Mouse (Mus musculus): ENCODE measurements around the gene Pnldc1. TPM values are rescaled to one million over a fixed set of nuclear protein-coding genes. Genes with fewer than 3 reads are reported as not detected.

Pnldc1 gene
- polyA plus RNA-seq, 1 experiment, result 1.8 TPM

DNA sequence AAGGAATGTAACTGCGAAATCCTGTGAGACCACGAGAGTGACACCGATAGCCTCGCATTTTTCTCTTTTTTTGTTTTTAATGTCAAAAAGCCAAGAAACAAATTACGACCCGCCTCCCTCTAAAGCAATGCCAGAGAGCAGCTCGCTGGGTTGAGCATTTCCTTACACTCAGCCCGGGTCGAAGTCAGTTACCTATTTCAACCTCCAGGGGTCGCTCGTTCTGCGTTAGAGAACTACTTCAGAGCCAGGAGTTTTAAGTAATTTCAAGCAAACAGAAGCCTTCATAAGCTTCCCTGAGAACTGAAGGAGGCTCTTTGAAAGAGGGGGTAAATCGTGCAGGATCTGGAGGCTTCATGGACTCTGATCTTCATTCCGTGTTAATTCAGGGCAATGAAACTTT lies 29.9 kb downstream of the Pnldc1 start:
- TF ChIP-seq POLR2A (IDR thresholded peaks at IDR 0.05; ENCODE audit: control insufficient read depth, extremely low read depth, insufficient read depth, low read length, poor library complexity) (no peak), CTCF (IDR thresholded peaks at IDR 0.05; ENCODE audit: borderline replicate concordance, control insufficient read depth, extremely low read depth, insufficient read depth, low read length, poor library complexity) (no peak)
- H3K36me3 ChIP-seq (ENCODE audit: control insufficient read depth, insufficient read depth, low read length), result no peaks in the 10 kb centered on the region
- H3K4me1 ChIP-seq (replicated peaks; ENCODE audit: control insufficient read depth, insufficient read depth, low read length), result peaks cover 5% of the 10 kb centered on the region; the same call in 1 of the 2 replicates
- DNase-seq, result peak; percentile 83
- no peak overlapping the region for H3K27ac ChIP-seq (ENCODE audit: control insufficient read depth, insufficient read depth, low read length)
- H3K27me3 ChIP-seq (ENCODE audit: control insufficient read depth, insufficient read depth, low read length), result no peaks in the 10 kb centered on the region
- WGBS, result 4% methylated on average over 14 of the region's 14 CpGs
- H3K4me3 ChIP-seq (ENCODE audit: control insufficient read depth, insufficient read depth, low read length), result no peak overlapping the region

DNA sequence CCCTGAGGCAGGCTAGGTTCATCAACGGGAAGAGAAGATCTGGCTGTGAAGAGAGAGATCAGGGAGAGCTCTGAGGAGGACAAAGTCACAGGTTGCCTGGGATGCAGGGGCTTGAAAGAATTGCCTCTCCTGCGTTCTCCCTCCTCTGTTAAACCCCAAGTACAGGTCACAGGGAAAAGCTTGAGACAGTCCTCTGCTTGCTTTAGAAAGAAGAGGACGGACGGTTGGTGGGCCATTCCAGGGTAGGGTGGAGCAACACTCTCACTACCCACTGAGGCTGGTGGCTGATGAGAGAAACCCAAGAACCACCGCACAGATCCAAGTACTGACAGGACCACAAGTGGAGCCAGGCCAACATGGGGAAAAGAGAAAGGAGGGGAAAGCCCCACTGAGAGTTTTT lies 34.3 kb downstream of the Pnldc1 start, which contains the start of gene Mrgprh:
Gene Mrgprh, plus strand, starts transcription at position 301 of the 400 bp plus-strand sequence.
- TF ChIP-seq CTCF (IDR thresholded peaks at IDR 0.05; ENCODE audit: borderline replicate concordance, control insufficient read depth, extremely low read depth, insufficient read depth, low read length, poor library complexity) (no peak), POLR2A (IDR thresholded peaks at IDR 0.05; ENCODE audit: control insufficient read depth, extremely low read depth, insufficient read depth, low read length, poor library complexity) (no peak)
- no peak for DNase-seq
- peaks cover 9% of the 10 kb centered on the region for H3K4me1 ChIP-seq (replicated peaks; ENCODE audit: control insufficient read depth, insufficient read depth, low read length)
- no peak within 1 kb of the TSS for H3K4me3 ChIP-seq (ENCODE audit: control insufficient read depth, insufficient read depth, low read length)
- no peaks in the 10 kb centered on the region for H3K27me3 ChIP-seq (ENCODE audit: control insufficient read depth, insufficient read depth, low read length)
- no peak within 1 kb of the TSS for H3K27ac ChIP-seq (ENCODE audit: control insufficient read depth, insufficient read depth, low read length)
- 75% methylated on average over 5 of the region's 5 CpGs for WGBS
- H3K36me3 ChIP-seq (ENCODE audit: control insufficient read depth, insufficient read depth, low read length), result no peaks in the 10 kb centered on the region

DNA sequence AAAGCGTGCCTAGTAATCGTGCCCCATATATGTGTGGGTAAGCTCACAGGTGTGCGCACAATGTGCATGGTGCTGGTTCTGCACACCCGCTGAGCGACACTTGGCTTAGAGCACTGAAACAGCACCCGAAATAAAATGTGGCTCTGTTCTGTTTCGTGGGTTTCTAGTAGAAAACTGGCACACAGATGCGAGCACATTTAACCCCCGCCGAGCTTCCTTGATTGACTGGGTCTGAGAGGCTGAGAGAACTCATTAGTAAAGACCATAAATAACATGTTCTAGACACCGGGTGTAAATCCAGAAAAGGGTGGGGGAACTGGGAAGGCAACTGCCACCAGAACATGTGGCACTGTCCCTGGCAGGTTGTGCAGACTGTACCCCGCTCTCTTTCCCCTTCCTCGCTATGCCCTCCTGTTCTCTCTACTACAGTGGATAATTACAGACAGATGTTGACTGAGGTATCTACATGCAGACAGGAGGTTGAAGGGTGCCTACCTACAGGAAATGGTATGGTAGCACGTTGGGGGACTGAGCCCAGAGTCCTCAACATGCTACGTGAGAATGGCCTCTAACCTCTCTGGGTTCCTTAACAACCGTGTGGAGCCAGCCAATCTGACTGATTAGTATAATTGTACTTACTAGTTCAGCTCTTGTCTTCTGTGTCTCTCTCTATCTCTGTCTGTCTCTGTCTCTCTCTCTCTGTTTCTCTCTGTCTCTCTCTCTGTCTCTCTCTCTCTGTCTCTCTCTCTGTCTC lies 37.6 kb downstream of the Pnldc1 start:
- no peaks in the 10 kb centered on the region for H3K27me3 ChIP-seq (ENCODE audit: control insufficient read depth, insufficient read depth, low read length)
- peak; percentile 32 for DNase-seq
- H3K4me1 ChIP-seq (replicated peaks; ENCODE audit: control insufficient read depth, insufficient read depth, low read length), result peaks cover 5% of the 10 kb centered on the region; the same call in 1 of the 2 replicates
- no peaks in the 10 kb centered on the region for H3K36me3 ChIP-seq (ENCODE audit: control insufficient read depth, insufficient read depth, low read length)
- no peak overlapping the region for H3K27ac ChIP-seq (ENCODE audit: control insufficient read depth, insufficient read depth, low read length)
- WGBS, result 18% methylated on average over 16 of the region's 16 CpGs
- no peak overlapping the region for H3K4me3 ChIP-seq (ENCODE audit: control insufficient read depth, insufficient read depth, low read length)
- TF ChIP-seq CTCF (IDR thresholded peaks at IDR 0.05; ENCODE audit: borderline replicate concordance, control insufficient read depth, extremely low read depth, insufficient read depth, low read length, poor library complexity) (no peak), POLR2A (IDR thresholded peaks at IDR 0.05; ENCODE audit: control insufficient read depth, extremely low read depth, insufficient read depth, low read length, poor library complexity) (no peak)

DNA sequence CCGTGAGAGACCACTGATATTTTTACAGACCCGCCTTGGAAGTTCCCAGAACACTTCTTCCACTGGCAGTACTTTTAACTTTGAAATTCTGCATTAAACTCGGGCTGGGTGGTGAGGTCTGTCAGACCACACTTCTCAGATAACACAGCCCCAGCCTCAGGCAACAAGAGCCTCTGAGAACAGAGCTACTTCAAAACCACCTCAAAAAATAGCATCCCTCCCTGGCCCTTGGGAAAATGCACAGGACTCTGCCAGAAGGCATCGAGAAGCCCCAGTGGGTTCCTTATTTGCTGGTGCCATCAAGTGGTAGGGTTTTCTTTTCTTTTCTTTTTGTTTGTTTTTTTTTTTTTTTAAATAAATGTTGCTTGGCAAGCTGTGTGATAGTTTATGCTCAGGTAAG lies 41.4 kb downstream of the Pnldc1 start:
- no peak overlapping the region for H3K4me3 ChIP-seq (ENCODE audit: control insufficient read depth, insufficient read depth, low read length)

DNA sequence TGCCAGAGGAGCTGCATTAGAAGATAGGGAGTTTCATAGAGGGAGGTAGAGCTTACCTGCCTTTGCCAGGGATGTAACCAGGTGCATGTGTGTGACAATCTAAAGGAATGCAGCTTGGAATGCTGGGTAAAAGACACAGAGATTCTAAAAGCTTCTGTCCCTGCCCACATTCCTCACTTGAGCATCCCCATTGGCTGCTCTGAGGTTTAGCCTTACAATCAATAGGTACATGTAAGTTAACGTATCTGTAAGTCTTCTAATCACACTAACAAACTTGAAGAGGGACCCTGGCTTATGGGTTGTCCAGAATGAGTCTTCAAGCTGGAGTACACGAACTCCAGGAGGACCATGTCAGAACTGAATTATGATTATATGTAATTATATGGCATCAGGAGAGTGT lies 42.0 kb downstream of the Pnldc1 start, which contains the start of gene Mas1:
Gene Mas1, minus strand, starts transcription at position 101 of the 400 bp plus-strand sequence.
- Histone ChIP-seq H3K4me1 (replicated peaks; ENCODE audit: control insufficient read depth, insufficient read depth, low read length) (peaks cover 5% of the 10 kb centered on the region; the same call in 1 of the 2 replicates), H3K4me3 (ENCODE audit: control insufficient read depth, insufficient read depth, low read length) (no peak within 1 kb of the TSS), H3K36me3 (ENCODE audit: control insufficient read depth, insufficient read depth, low read length) (no peaks in the 10 kb centered on the region), H3K27me3 (ENCODE audit: control insufficient read depth, insufficient read depth, low read length) (no peaks in the 10 kb centered on the region), H3K27ac (ENCODE audit: control insufficient read depth, insufficient read depth, low read length) (no peak within 1 kb of the TSS)
- no peak for TF ChIP-seq CTCF (IDR thresholded peaks at IDR 0.05; ENCODE audit: borderline replicate concordance, control insufficient read depth, extremely low read depth, insufficient read depth, low read length, poor library complexity)
- no peak for TF ChIP-seq POLR2A (IDR thresholded peaks at IDR 0.05; ENCODE audit: control insufficient read depth, extremely low read depth, insufficient read depth, low read length, poor library complexity)
- WGBS, result 81% methylated on average over 2 of the region's 2 CpGs
- no peak for DNase-seq

More for the DNA sequence above, 41.4 kb downstream of the Pnldc1 start:
- Histone ChIP-seq H3K27me3 (ENCODE audit: control insufficient read depth, insufficient read depth, low read length) (no peaks in the 10 kb centered on the region), H3K27ac (ENCODE audit: control insufficient read depth, insufficient read depth, low read length) (no peak overlapping the region), H3K4me1 (replicated peaks; ENCODE audit: control insufficient read depth, insufficient read depth, low read length) (peaks cover 5% of the 10 kb centered on the region; the same call in 1 of the 2 replicates), H3K36me3 (ENCODE audit: control insufficient read depth, insufficient read depth, low read length) (no peaks in the 10 kb centered on the region)
- 15% methylated on average over 4 of the region's 4 CpGs for WGBS
- no peak for DNase-seq
- TF ChIP-seq POLR2A (IDR thresholded peaks at IDR 0.05; ENCODE audit: control insufficient read depth, extremely low read depth, insufficient read depth, low read length, poor library complexity) (no peak), CTCF (IDR thresholded peaks at IDR 0.05; ENCODE audit: borderline replicate concordance, control insufficient read depth, extremely low read depth, insufficient read depth, low read length, poor library complexity) (no peak)

DNA sequence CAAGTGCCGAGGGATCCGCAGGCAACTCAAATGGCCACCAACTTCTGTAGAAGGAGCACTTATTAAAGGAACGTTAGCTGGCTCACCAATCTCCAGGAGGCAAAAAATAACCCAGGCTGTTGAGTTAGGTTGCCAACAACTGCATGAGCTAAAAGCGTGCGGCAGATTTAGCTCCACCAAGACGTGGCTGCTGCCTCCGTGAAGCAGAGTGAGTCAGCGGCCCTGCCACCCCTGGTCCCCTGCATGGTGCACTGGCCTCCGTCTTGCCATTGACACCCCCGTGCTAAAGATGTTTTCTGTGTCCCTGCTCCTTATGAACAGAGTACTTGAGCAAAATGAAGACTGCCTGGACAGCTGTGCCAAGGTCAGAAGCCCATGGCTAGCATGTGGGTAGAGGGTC lies 43.2 kb downstream of the Pnldc1 start:
- Histone ChIP-seq H3K27me3 (ENCODE audit: control insufficient read depth, insufficient read depth, low read length) (no peaks in the 10 kb centered on the region), H3K36me3 (ENCODE audit: control insufficient read depth, insufficient read depth, low read length) (no peaks in the 10 kb centered on the region), H3K4me1 (replicated peaks; ENCODE audit: control insufficient read depth, insufficient read depth, low read length) (no peaks in the 10 kb centered on the region), H3K27ac (ENCODE audit: control insufficient read depth, insufficient read depth, low read length) (no peak overlapping the region), H3K4me3 (ENCODE audit: control insufficient read depth, insufficient read depth, low read length) (no peak overlapping the region)
- no peak for DNase-seq
- 88% methylated on average over 10 of the region's 10 CpGs for WGBS
- TF ChIP-seq CTCF (IDR thresholded peaks at IDR 0.05; ENCODE audit: borderline replicate concordance, control insufficient read depth, extremely low read depth, insufficient read depth, low read length, poor library complexity) (no peak), POLR2A (IDR thresholded peaks at IDR 0.05; ENCODE audit: control insufficient read depth, extremely low read depth, insufficient read depth, low read length, poor library complexity) (no peak)
